Mouse (Mus musculus) ES-E14 (cell line): ENCODE data around the gene Fam171a1.

Experiments used
- HCFC1 ChIP-seq: IDR thresholded peaks from 2 replicates; pipeline ENCODE4 v1.6.1; 2012; ENCODE audit warnings: low read length, inconsistent platforms, borderline replicate concordance; ENCODE audit not compliant: insufficient read depth
- MAFK ChIP-seq: IDR thresholded peaks from 2 replicates; pipeline ENCODE4 v1.6.1; 2014; ENCODE audit warnings: mild to moderate bottlenecking, low read depth, low read length, inconsistent platforms; ENCODE audit not compliant: insufficient read depth
- ZC3H11A ChIP-seq: IDR thresholded peaks from 2 replicates; pipeline ENCODE4 v1.6.1; 2012; ENCODE audit warnings: low read depth, mild to moderate bottlenecking, inconsistent platforms, low read length, borderline replicate concordance

GRCm38 (mm10) chr2:3154986-3155385 lies 41.0 kb downstream of the Fam171a1 start:
- TF ChIP-seq HCFC1 (no peak), MAFK (no peak), ZC3H11A (no peak)
